Mouse (Mus musculus): ENCODE measurements around the gene Arl1. TPM values are rescaled to one million over a fixed set of nuclear protein-coding genes. Genes with fewer than 3 reads are reported as not detected.

The Arl1 gene
- total RNA-seq (2021) = 100 to 1,000 TPM; 124 to 134 TPM
- long read RNA-seq, experiment 1, transcript Arl1-202 (6 exons, 2,080 nt) = major isoform, 187 of 200 reads
- long read RNA-seq, experiment 1, partial matches to known transcripts = 1 of 200 reads
- long read RNA-seq, experiment 1, other reads (novel, unspliced or antisense) = 12 of 200 reads
- long read RNA-seq, experiment 2, transcript Arl1-202 (6 exons, 2,080 nt) = major isoform, 109 of 118 reads
- long read RNA-seq, experiment 2, partial matches to known transcripts = 2 of 118 reads
- long read RNA-seq, experiment 2, other reads (novel, unspliced or antisense) = 7 of 118 reads

- peak; percentile 91 to 96 for DNase-seq (ENCODE audit: extremely low spot score in 1 of 2, low spot score in 2 of 2)
- H3K27ac ChIP-seq = peak within 1 kb of the TSS; percentile 97
- TF ChIP-seq CTCF (IDR thresholded peaks at IDR 0.05) = peak; percentile 7
- peak within 1 kb of the TSS; percentile 98 for H3K4me3 ChIP-seq
- intact Hi-C loops (cut with DNase I) = loop anchor here (2.0 to 5.0 kb wide), 3 partner anchors 109 to 352 kb away; partner anchors contain the start of genes Chpt1, Dram1 and Gnptab
Measured at GRCm38 (mm10) chr10:88730571-88731495, at the start of gene Arl1. Gene Arl1 (plus strand): TSS chr10:88730858.

GRCm38 (mm10) chr10:88682904-88683563 lies 47.6 kb upstream of the Arl1 start:
- no peak for TF ChIP-seq CTCF (IDR thresholded peaks at IDR 0.05)
- Histone ChIP-seq H3K27ac (no peak overlapping the region), H3K4me3 (no peak overlapping the region)
- DNase-seq (ENCODE audit: extremely low spot score in 1 of 2, low spot score in 2 of 2) = no peak
- intact Hi-C loops (cut with DNase I) = no loop called here

- TF ChIP-seq CTCF (IDR thresholded peaks at IDR 0.05) = no peak
- no peak within 1 kb of the TSS for H3K27ac ChIP-seq
- intact Hi-C loops (cut with DNase I) = no loop called here
- no peak within 1 kb of the TSS for H3K4me3 ChIP-seq
- no peak for DNase-seq (ENCODE audit: extremely low spot score in 1 of 2, low spot score in 2 of 2)
Measured at GRCm38 (mm10) chr10:88684925-88685324, 45.7 kb upstream of the Arl1 start, which contains the start of gene Spic. Gene Spic (minus strand): TSS chr10:88685015.

GRCm38 (mm10) chr10:88700938-88701337 lies 29.7 kb upstream of the Arl1 start:
- Histone ChIP-seq H3K4me3 (no peak overlapping the region), H3K27ac (no peak overlapping the region)
- DNase-seq (ENCODE audit: extremely low spot score in 1 of 2, low spot score in 2 of 2) = no peak
- intact Hi-C loops (cut with DNase I) = no loop called here
- TF ChIP-seq CTCF (IDR thresholded peaks at IDR 0.05) = no peak

- Histone ChIP-seq H3K4me3 (no peak overlapping the region), H3K27ac (peak overlapping the region; percentile 44; the same call in 1 of the 2 replicates)
- no peak for TF ChIP-seq CTCF (IDR thresholded peaks at IDR 0.05)
- intact Hi-C loops (cut with DNase I) = loop anchor here (5.0 kb wide), 1 partner anchor 87 kb away; no protein-coding TSS in a partner anchor
- DNase-seq (ENCODE audit: extremely low spot score in 1 of 2, low spot score in 2 of 2) = peak; percentile 42 to 61
Measured at GRCm38 (mm10) chr10:88708671-88709523, 21.8 kb upstream of the Arl1 start.

- DNase-seq (ENCODE audit: extremely low spot score in 1 of 2, low spot score in 2 of 2) = no peak
- TF ChIP-seq CTCF (IDR thresholded peaks at IDR 0.05) = no peak
- intact Hi-C loops (cut with DNase I) = no loop called here
- no peak overlapping the region for H3K27ac ChIP-seq
- no peak overlapping the region for H3K4me3 ChIP-seq
Measured at GRCm38 (mm10) chr10:88712359-88712758, 18.3 kb upstream of the Arl1 start.

- intact Hi-C loops (cut with DNase I) = no loop called here
- TF ChIP-seq CTCF (IDR thresholded peaks at IDR 0.05) = no peak
- Histone ChIP-seq H3K4me3 (no peak overlapping the region), H3K27ac (no peak overlapping the region)
- DNase-seq (ENCODE audit: extremely low spot score in 1 of 2, low spot score in 2 of 2) = no peak
Measured at GRCm38 (mm10) chr10:88714744-88715143, 15.9 kb upstream of the Arl1 start.

GRCm38 (mm10) chr10:88715621-88716020 lies 15.0 kb upstream of the Arl1 start:
- no peak for DNase-seq (ENCODE audit: extremely low spot score in 1 of 2, low spot score in 2 of 2)
- H3K4me3 ChIP-seq = no peak overlapping the region
- TF ChIP-seq CTCF (IDR thresholded peaks at IDR 0.05) = no peak
- intact Hi-C loops (cut with DNase I) = no loop called here
- no peak overlapping the region for H3K27ac ChIP-seq

GRCm38 (mm10) chr10:88716986-88717755 lies 13.5 kb upstream of the Arl1 start:
- H3K4me3 ChIP-seq = no peak overlapping the region
- DNase-seq (ENCODE audit: extremely low spot score in 1 of 2, low spot score in 2 of 2) = no peak
- TF ChIP-seq CTCF (IDR thresholded peaks at IDR 0.05) = no peak
- intact Hi-C loops (cut with DNase I) = no loop called here
- no peak overlapping the region for H3K27ac ChIP-seq

GRCm38 (mm10) chr10:88717756-88718025 lies 13.0 kb upstream of the Arl1 start:
- no peak for DNase-seq (ENCODE audit: extremely low spot score in 1 of 2, low spot score in 2 of 2)
- TF ChIP-seq CTCF (IDR thresholded peaks at IDR 0.05) = no peak
- intact Hi-C loops (cut with DNase I) = no loop called here
- H3K4me3 ChIP-seq = no peak overlapping the region
- no peak overlapping the region for H3K27ac ChIP-seq
